Mouse (Mus musculus): ENCODE results near the gene Gm10722.
"Not testable (repeated sequence)": the region's sequence is repeated elsewhere in the genome, so short reads cannot be mapped to it uniquely, and the experiment has no call there.

Gene Gm10722

DNA sequence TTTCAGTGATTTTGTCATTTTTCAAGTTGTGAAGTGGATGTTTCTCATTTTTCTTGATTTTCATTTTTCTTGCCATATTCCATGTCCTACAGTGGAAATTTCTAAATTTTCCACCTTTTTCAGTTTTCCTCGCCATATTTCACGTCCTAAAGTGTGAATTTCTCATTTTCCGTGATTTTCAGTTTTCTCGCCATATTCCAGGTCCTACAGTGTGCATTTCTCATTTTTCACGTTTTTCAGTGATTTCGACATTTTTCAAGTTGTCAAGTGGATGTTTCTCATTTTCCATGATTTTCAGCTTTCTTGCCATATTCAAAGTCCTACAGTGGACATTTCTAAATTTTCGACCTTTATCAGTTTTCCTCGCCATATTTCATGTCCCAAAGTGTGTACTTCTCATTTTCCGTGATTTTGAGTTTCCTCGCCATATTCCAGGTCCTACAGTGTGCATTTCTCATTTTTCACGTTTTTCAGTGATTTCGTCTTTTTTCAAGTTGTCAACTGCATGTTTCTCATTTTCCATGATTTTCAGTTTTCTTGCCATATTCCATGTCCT is 24.3 kb downstream of the Gm10722 start, which contains the start of gene Gm10717:
Gene Gm10717, plus strand, starts transcription at position 506 of the 556 bp plus-strand sequence.
- in situ Hi-C loops (cut with MboI; ENCODE audit: unreplicated experiment in 2 of 2): not testable (repeated sequence)

DNA sequence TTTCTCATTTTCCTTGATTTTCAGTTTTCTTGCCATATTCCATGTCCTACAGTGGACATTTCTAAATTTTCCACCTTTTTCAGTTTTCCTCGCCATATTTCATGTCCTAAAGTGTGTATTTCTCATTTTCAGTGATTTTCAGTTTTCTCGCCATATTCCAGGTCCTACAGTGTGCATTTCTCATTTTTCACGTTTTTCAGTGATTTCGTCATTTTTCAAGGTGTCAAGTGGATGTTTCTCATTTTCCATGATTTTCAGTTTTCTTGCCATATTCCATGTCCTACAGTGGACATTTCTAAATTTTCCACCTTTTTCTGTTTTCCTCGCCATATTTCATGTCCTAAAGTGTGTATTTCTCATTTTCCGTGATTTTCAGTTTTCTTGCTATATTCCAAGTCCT is 24.9 kb downstream of the Gm10722 start:
- in situ Hi-C loops (cut with MboI; ENCODE audit: unreplicated experiment in 2 of 2): not testable (repeated sequence)

DNA sequence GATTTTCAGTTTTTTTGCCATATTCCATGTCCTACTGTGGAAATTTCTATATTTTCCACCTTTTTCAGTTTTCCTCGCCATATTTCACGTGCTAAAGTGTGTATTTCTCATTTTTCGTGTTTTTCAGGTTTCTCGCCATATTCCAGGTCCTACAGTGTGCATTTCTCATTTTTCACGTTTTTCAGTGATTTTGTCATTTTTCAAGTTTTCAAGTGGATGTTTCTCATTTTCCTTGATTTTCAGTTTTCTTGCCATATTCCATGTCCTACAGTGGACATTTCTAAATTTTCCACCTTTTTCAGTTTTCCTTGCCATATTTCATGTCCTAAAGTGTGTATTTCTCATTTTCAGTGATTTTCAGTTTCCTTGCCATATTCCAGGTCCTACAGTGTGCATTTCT is 25.4 kb downstream of the Gm10722 start:
- in situ Hi-C loops (cut with MboI; ENCODE audit: unreplicated experiment in 2 of 2): not testable (repeated sequence)

DNA sequence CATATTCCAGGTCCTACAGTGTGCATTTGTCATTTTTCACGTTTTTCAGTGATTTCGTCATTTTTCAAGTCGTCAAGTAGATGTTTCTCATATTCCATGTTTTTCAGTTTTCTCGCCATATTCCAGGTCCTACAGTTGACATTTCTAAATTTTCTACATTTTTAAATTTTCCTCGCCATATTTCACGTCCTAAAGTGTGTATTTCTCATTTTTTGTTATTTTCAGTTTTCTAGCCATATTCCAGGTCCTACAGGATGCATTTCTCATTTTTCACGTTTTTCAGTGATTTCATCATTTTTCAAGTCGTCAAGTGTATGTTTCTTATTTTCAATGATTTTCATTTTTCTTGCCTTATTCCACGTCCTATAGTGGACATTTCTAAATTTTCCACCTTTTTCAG is 26.0 kb downstream of the Gm10722 start:
- in situ Hi-C loops (cut with MboI; ENCODE audit: unreplicated experiment in 2 of 2): not testable (repeated sequence)

DNA sequence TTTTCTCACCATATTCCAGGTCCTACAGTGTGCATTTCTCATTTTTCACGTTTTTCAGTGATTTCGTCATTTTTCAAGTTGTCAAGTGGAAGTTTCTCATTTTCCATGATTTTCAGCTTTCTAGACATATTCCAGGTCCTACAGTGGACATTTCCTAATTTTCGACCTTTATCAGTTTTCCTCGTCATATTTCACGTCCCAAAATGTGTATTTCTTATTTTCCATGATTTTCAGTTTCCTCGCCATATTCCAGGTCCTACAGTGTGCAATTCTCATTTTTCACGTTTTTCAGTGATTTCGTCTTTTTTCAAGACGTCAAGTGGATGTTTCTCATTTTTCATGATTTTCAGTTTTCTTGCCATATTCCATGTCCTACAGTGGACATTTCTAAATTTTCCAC is 26.5 kb downstream of the Gm10722 start:
- in situ Hi-C loops (cut with MboI; ENCODE audit: unreplicated experiment in 2 of 2): not testable (repeated sequence)

GRCm38 (mm10) chr9:3029276-3030000 is 28.7 kb downstream of the Gm10722 start:
- in situ Hi-C loops (cut with MboI; ENCODE audit: unreplicated experiment in 2 of 2): not testable (repeated sequence)

- in situ Hi-C loops (cut with MboI; ENCODE audit: unreplicated experiment in 2 of 2): not testable (repeated sequence)
Measured at GRCm38 (mm10) chr9:3030677-3031318, 30.1 kb downstream of the Gm10722 start.

GRCm38 (mm10) chr9:3034299-3034698 is 33.6 kb downstream of the Gm10722 start, which contains the start of gene Gm17535:
TSS of gene Gm17535 (plus strand) at chr9:3034599.
- in situ Hi-C loops (cut with MboI; ENCODE audit: unreplicated experiment in 2 of 2): not testable (repeated sequence)

DNA sequence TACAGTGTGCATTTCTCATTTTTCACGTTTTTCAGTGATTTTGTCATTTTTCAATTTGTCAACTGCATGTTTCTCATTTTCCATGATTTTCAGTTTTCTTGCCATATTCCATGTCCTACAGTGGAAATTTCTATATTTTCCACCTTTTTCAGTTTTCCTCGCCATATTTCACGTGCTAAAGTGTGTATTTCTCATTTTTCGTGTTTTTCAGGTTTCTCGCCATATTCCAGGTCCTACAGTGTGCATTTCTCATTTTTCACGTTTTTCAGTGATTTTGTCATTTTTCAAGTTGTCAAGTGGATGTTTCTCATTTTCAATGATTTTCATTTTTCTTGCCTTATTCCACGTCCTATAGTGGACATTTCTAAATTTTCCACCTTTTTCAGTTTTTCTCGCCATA is 35.9 kb downstream of the Gm10722 start, which contains the start of gene Gm10715:
Gene Gm10715, plus strand, starts transcription at position 301 of the 400 bp plus-strand sequence.
- in situ Hi-C loops (cut with MboI; ENCODE audit: unreplicated experiment in 2 of 2): not testable (repeated sequence)

GRCm38 (mm10) chr9:3038161-3038560 is 37.4 kb downstream of the Gm10722 start:
- in situ Hi-C loops (cut with MboI; ENCODE audit: unreplicated experiment in 2 of 2): not testable (repeated sequence)
